Mouse (Mus musculus): ENCODE results near the gene Cdc14b.

GRCm38 (mm10) chr13:64237000-64237680 lies 38.0 kb downstream of the Cdc14b start:
- TF ChIP-seq CTCF (IDR thresholded peaks at IDR 0.05; ENCODE audit: control insufficient read depth, insufficient read depth, insufficient read length) (no peak), MAX (IDR thresholded peaks at IDR 0.05) (no peak), MYOD1 (IDR thresholded peaks at IDR 0.05; ENCODE audit: control insufficient read depth, insufficient read length, low read depth) (no peak)
